Mouse (Mus musculus): Measurements from ENCODE around the gene Slc38a9.

DNA sequence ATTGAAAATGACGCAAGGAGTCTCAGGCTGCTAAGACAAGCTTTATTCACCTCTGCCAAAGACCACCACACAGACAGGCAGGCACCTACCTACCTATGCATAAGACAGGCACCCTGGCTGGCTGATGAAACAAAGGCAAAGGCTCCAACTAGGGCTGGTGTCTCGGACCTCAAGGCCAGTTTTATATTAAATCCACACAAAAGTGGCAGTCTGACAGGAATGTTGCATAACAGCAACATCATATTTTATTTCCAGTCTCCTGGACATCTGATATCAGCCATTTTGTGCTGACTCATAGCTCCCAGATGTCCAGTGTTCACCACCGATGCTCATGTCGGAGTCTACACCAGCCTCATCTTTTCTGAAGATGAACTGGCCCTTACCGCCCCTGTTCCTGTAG, 117.9 kb downstream of the Slc38a9 start:
- TF ChIP-seq CTCF (IDR thresholded peaks at IDR 0.05; ENCODE audit: control insufficient read depth, insufficient read depth, insufficient replicate concordance, low read depth, low read length) (no peak), POLR2A (IDR thresholded peaks at IDR 0.05; ENCODE audit: control insufficient read depth, low read depth, low read length) (no peak)

All from testis, adult 2 months (tissue).